Mouse (Mus musculus): ENCODE measurements around the gene Celf5. TPM values are rescaled to one million over a fixed set of nuclear protein-coding genes. Genes with fewer than 3 reads are reported as not detected.

The Celf5 gene
- polyA plus RNA-seq, 1 experiment from 2014 or later, result 0.15 TPM

GRCm38 (mm10) chr10:81460471-81460870 is 22.0 kb downstream of the Celf5 start:
- Histone ChIP-seq H3K27me3 (peaks cover 100% of the 10 kb centered on the region), H3K4me2 (no peak overlapping the region), H3K9ac (no peak overlapping the region), H3K4me1 (replicated peaks) (peaks cover 42% of the 10 kb centered on the region), H3K4me3 (replicated peaks) (no peak overlapping the region), H3K27ac (no peak overlapping the region), H3K36me3 (no peaks in the 10 kb centered on the region), H3K9me3 (replicated peaks) (no peaks in the 10 kb centered on the region)
- ATAC-seq (ENCODE audit: low read depth) (no peak), DNase-seq (no peak)
- WGBS (ENCODE audit: insufficient replicate concordance), result 18% methylated on average over 20 of the region's 20 CpGs

- ATAC-seq (ENCODE audit: low read depth), result no peak
- WGBS (ENCODE audit: insufficient replicate concordance), result 60% methylated on average over 21 of the region's 21 CpGs
Observed at GRCm38 (mm10) chr10:81459399-81459798, 23.1 kb downstream of the Celf5 start.

GRCm38 (mm10) chr10:81458267-81458666 is 24.2 kb downstream of the Celf5 start:
- peaks cover 21% of the 10 kb centered on the region for H3K4me1 ChIP-seq (replicated peaks)
- H3K9ac ChIP-seq, result no peak overlapping the region
- no peak overlapping the region for H3K4me2 ChIP-seq
- ATAC-seq (ENCODE audit: low read depth) (no peak), DNase-seq (no peak)
- no peaks in the 10 kb centered on the region for H3K9me3 ChIP-seq (replicated peaks)
- no peak overlapping the region for H3K4me3 ChIP-seq (replicated peaks)
- H3K27ac ChIP-seq, result no peak overlapping the region
- H3K36me3 ChIP-seq, result no peaks in the 10 kb centered on the region
- 64% methylated on average over 6 of the region's 6 CpGs for WGBS (ENCODE audit: insufficient replicate concordance)
- peaks cover 100% of the 10 kb centered on the region for H3K27me3 ChIP-seq

More at GRCm38 (mm10) chr10:81459399-81459798, 23.1 kb downstream of the Celf5 start:
- no peak overlapping the region for H3K4me3 ChIP-seq (replicated peaks)
- H3K36me3 ChIP-seq, result no peaks in the 10 kb centered on the region
- H3K9me3 ChIP-seq (replicated peaks), result no peaks in the 10 kb centered on the region
- no peak overlapping the region for H3K4me2 ChIP-seq
- DNase-seq, result no peak
- peaks cover 32% of the 10 kb centered on the region for H3K4me1 ChIP-seq (replicated peaks)
- H3K9ac ChIP-seq, result no peak overlapping the region
- peaks cover 100% of the 10 kb centered on the region for H3K27me3 ChIP-seq
- H3K27ac ChIP-seq, result no peak overlapping the region

- DNase-seq (no peak), ATAC-seq (ENCODE audit: low read depth) (no peak)
- WGBS (ENCODE audit: insufficient replicate concordance), result 70% methylated on average over 8 of the region's 8 CpGs
- H3K4me1 ChIP-seq (replicated peaks), result peaks cover 21% of the 10 kb centered on the region
- no peak overlapping the region for H3K9ac ChIP-seq
- H3K36me3 ChIP-seq, result no peaks in the 10 kb centered on the region
- H3K9me3 ChIP-seq (replicated peaks), result no peaks in the 10 kb centered on the region
- no peak overlapping the region for H3K4me3 ChIP-seq (replicated peaks)
- H3K4me2 ChIP-seq, result no peak overlapping the region
- no peak overlapping the region for H3K27ac ChIP-seq
- peaks cover 100% of the 10 kb centered on the region for H3K27me3 ChIP-seq
Observed at GRCm38 (mm10) chr10:81457624-81458023, 24.9 kb downstream of the Celf5 start.

- peaks cover 16% of the 10 kb centered on the region for H3K4me1 ChIP-seq (replicated peaks)
- H3K4me2 ChIP-seq, result no peak overlapping the region
- peaks cover 100% of the 10 kb centered on the region for H3K27me3 ChIP-seq
- WGBS (ENCODE audit: insufficient replicate concordance), result 19% methylated on average over 12 of the region's 12 CpGs
- H3K9ac ChIP-seq, result no peak overlapping the region
- no peaks in the 10 kb centered on the region for H3K9me3 ChIP-seq (replicated peaks)
- no peak overlapping the region for H3K4me3 ChIP-seq (replicated peaks)
- ATAC-seq (ENCODE audit: low read depth) (peak; percentile 57), DNase-seq (no peak)
- no peak overlapping the region for H3K27ac ChIP-seq
- no peaks in the 10 kb centered on the region for H3K36me3 ChIP-seq
Observed at GRCm38 (mm10) chr10:81456983-81457563, 25.4 kb downstream of the Celf5 start.

GRCm38 (mm10) chr10:81455181-81455895 is 27.2 kb downstream of the Celf5 start, which contains the start of gene Nfic:
Nfic (minus strand) TSS chr10:81455635.
- H3K9me3 ChIP-seq (replicated peaks), result no peaks in the 10 kb centered on the region
- H3K36me3 ChIP-seq, result no peaks in the 10 kb centered on the region
- no peak within 1 kb of the TSS for H3K4me3 ChIP-seq (replicated peaks)
- peaks cover 100% of the 10 kb centered on the region for H3K27me3 ChIP-seq
- H3K27ac ChIP-seq, result no peak within 1 kb of the TSS
- ATAC-seq (ENCODE audit: low read depth), result no peak
- 53% methylated on average over 28 of the region's 28 CpGs for WGBS (ENCODE audit: insufficient replicate concordance)
- H3K4me1 ChIP-seq (replicated peaks), result peaks cover 13% of the 10 kb centered on the region
- H3K9ac ChIP-seq, result no peak within 1 kb of the TSS
- no peak for DNase-seq
- H3K4me2 ChIP-seq, result no peak within 1 kb of the TSS

- no peak for DNase-seq
- Histone ChIP-seq H3K9me3 (replicated peaks) (no peaks in the 10 kb centered on the region), H3K9ac (no peak overlapping the region), H3K4me2 (no peak overlapping the region), H3K27me3 (peaks cover 98% of the 10 kb centered on the region), H3K4me1 (replicated peaks) (peaks cover 13% of the 10 kb centered on the region), H3K4me3 (replicated peaks) (no peak overlapping the region), H3K27ac (no peak overlapping the region), H3K36me3 (no peaks in the 10 kb centered on the region)
- ATAC-seq (ENCODE audit: low read depth), result no peak
- 37% methylated on average over 2 of the region's 2 CpGs for WGBS (ENCODE audit: insufficient replicate concordance)
Observed at GRCm38 (mm10) chr10:81454106-81454505, 28.4 kb downstream of the Celf5 start.

- H3K36me3 ChIP-seq, result no peaks in the 10 kb centered on the region
- H3K4me3 ChIP-seq (replicated peaks), result no peak overlapping the region
- ATAC-seq (ENCODE audit: low read depth) (no peak), DNase-seq (no peak)
- no peaks in the 10 kb centered on the region for H3K9me3 ChIP-seq (replicated peaks)
- H3K27me3 ChIP-seq, result peaks cover 95% of the 10 kb centered on the region
- 3% methylated on average over 14 of the region's 14 CpGs for WGBS (ENCODE audit: insufficient replicate concordance)
- H3K9ac ChIP-seq, result no peak overlapping the region
- peaks cover 13% of the 10 kb centered on the region for H3K4me1 ChIP-seq (replicated peaks)
- H3K4me2 ChIP-seq, result no peak overlapping the region
- no peak overlapping the region for H3K27ac ChIP-seq
Observed at GRCm38 (mm10) chr10:81452947-81453288, 29.6 kb downstream of the Celf5 start.

GRCm38 (mm10) chr10:81452237-81452946 is 30.1 kb downstream of the Celf5 start:
- no peaks in the 10 kb centered on the region for H3K36me3 ChIP-seq
- no peak overlapping the region for H3K4me2 ChIP-seq
- 7% methylated on average over 36 of the region's 36 CpGs for WGBS (ENCODE audit: insufficient replicate concordance)
- DNase-seq (no peak), ATAC-seq (ENCODE audit: low read depth) (no peak)
- no peak overlapping the region for H3K9ac ChIP-seq
- no peak overlapping the region for H3K27ac ChIP-seq
- peaks cover 90% of the 10 kb centered on the region for H3K27me3 ChIP-seq
- no peaks in the 10 kb centered on the region for H3K9me3 ChIP-seq (replicated peaks)
- no peak overlapping the region for H3K4me3 ChIP-seq (replicated peaks)
- H3K4me1 ChIP-seq (replicated peaks), result peaks cover 10% of the 10 kb centered on the region

GRCm38 (mm10) chr10:81451365-81451745 is 31.2 kb downstream of the Celf5 start:
- WGBS (ENCODE audit: insufficient replicate concordance), result 45% methylated on average over 6 of the region's 6 CpGs
- H3K9ac ChIP-seq, result no peak overlapping the region
- no peak for ATAC-seq (ENCODE audit: low read depth)
- no peaks in the 10 kb centered on the region for H3K36me3 ChIP-seq
- no peak overlapping the region for H3K27ac ChIP-seq
- no peak for DNase-seq
- no peaks in the 10 kb centered on the region for H3K4me1 ChIP-seq (replicated peaks)
- H3K27me3 ChIP-seq, result peaks cover 80% of the 10 kb centered on the region
- H3K9me3 ChIP-seq (replicated peaks), result no peaks in the 10 kb centered on the region
- H3K4me2 ChIP-seq, result no peak overlapping the region
- no peak overlapping the region for H3K4me3 ChIP-seq (replicated peaks)

GRCm38 (mm10) chr10:81450641-81451364 is 31.7 kb downstream of the Celf5 start:
- Histone ChIP-seq H3K9ac (no peak overlapping the region), H3K36me3 (no peaks in the 10 kb centered on the region), H3K9me3 (replicated peaks) (no peaks in the 10 kb centered on the region), H3K27ac (no peak overlapping the region), H3K4me1 (replicated peaks) (no peaks in the 10 kb centered on the region), H3K4me3 (replicated peaks) (no peak overlapping the region), H3K27me3 (peaks cover 74% of the 10 kb centered on the region), H3K4me2 (no peak overlapping the region)
- 44% methylated on average over 9 of the region's 9 CpGs for WGBS (ENCODE audit: insufficient replicate concordance)
- DNase-seq, result no peak
- no peak for ATAC-seq (ENCODE audit: low read depth)

All from liver, embryonic 13.5 days (tissue).